Mouse (Mus musculus) CD4-positive naive resting alpha-beta T cell, adult 57 days (primary cell): ENCODE data around the gene Cd2bp2. TPM values are rescaled to one million over a fixed set of nuclear protein-coding genes. Genes with fewer than 3 reads are reported as not detected.

Source experiments
- total RNA-seq: library from RNA; stranded (reverse); gene quantifications from one replicate; pipeline ENCODE4 v1.2.4, GENCODE M21; 2023

The Cd2bp2 gene
- 80.1 TPM for total RNA-seq

GRCm38 (mm10) chr7:127195544-127196295 is at the start of gene Cd2bp2:
Gene Cd2bp2 (minus strand): TSS chr7:127196050.

GRCm38 (mm10) chr7:127243870-127244657 is 48.2 kb upstream of the Cd2bp2 start, which contains the start of gene Zfp771:
Gene Zfp771 (plus strand): TSS chr7:127244274.

GRCm38 (mm10) chr7:127232622-127233367 is 36.9 kb upstream of the Cd2bp2 start, which contains the start of the genes Zfp553 and Sept1:
Gene Zfp553 (plus strand): TSS chr7:127233061.
Gene Sept1 (minus strand): TSS chr7:127233130.

GRCm38 (mm10) chr7:127208553-127209438 is 12.9 kb upstream of the Cd2bp2 start, which contains the start of gene Mylpf:
Gene Mylpf (plus strand): TSS chr7:127208890.

GRCm38 (mm10) chr7:127208295-127208552 is 12.4 kb upstream of the Cd2bp2 start, which contains the start of gene Tbc1d10b:
Gene Tbc1d10b (minus strand): TSS chr7:127208468.

Other genes with a start within 250 kb of the Cd2bp2 start
- not detected for gene Asphd1, start 246.5 kb downstream of the Cd2bp2 start, total RNA-seq
- 9.2 TPM for gene Sez6l2, start 245.5 kb downstream of the Cd2bp2 start, total RNA-seq
- 154 TPM for gene Cdipt, start 220.1 kb downstream of the Cd2bp2 start, total RNA-seq
- gene Cdiptos, start 220.0 kb downstream of the Cd2bp2 start, total RNA-seq = not detected
- gene Mvp, start 181.4 kb downstream of the Cd2bp2 start, total RNA-seq = 39.4 TPM
- gene Pagr1b, start 179.6 kb downstream of the Cd2bp2 start, total RNA-seq = not detected
- gene Pagr1a, start 178.7 kb downstream of the Cd2bp2 start, total RNA-seq = 27.0 TPM
- 35.1 TPM for gene Gm42742, start 175.0 kb downstream of the Cd2bp2 start, total RNA-seq
- 5.5 TPM for gene Prrt2, start 174.8 kb downstream of the Cd2bp2 start, total RNA-seq
- gene Maz, start 169.0 kb downstream of the Cd2bp2 start, total RNA-seq = 228 TPM
- 1.9 TPM for gene Kif22, start 153.6 kb downstream of the Cd2bp2 start, total RNA-seq
- not detected for gene Zg16, start 108.7 kb downstream of the Cd2bp2 start, total RNA-seq
- gene AI467606, start 104.7 kb downstream of the Cd2bp2 start, total RNA-seq = 95.7 TPM
- gene Qprt, start 73.8 kb downstream of the Cd2bp2 start, total RNA-seq = 34.3 TPM
- gene Spn, start 58.2 kb downstream of the Cd2bp2 start, total RNA-seq = 356 TPM
- gene Tbc1d10b, start 12.4 kb upstream of the Cd2bp2 start, total RNA-seq = 57.2 TPM
- 18.8 TPM for gene Mylpf, start 12.8 kb upstream of the Cd2bp2 start, total RNA-seq
- gene Zfp553, start 37.0 kb upstream of the Cd2bp2 start, total RNA-seq = 12.1 TPM
- 664 TPM for gene Sept1, start 37.1 kb upstream of the Cd2bp2 start, total RNA-seq
- gene Zfp771, start 48.2 kb upstream of the Cd2bp2 start, total RNA-seq = 13.5 TPM
- gene Dctpp1, start 64.7 kb upstream of the Cd2bp2 start, total RNA-seq = 15.0 TPM
- gene Sephs2, start 78.0 kb upstream of the Cd2bp2 start, total RNA-seq = 22.2 TPM
- gene Itgal, start 100.2 kb upstream of the Cd2bp2 start, total RNA-seq = 195 TPM
- 0.24 TPM for gene Zfp768, start 149.5 kb upstream of the Cd2bp2 start, total RNA-seq
- 22.1 TPM for gene Zfp747, start 180.0 kb upstream of the Cd2bp2 start, total RNA-seq
- 6.5 TPM for gene 9130019O22Rik, start 191.1 kb upstream of the Cd2bp2 start, total RNA-seq
- gene E430018J23Rik, start 197.6 kb upstream of the Cd2bp2 start, total RNA-seq = 20.0 TPM
- gene Zfp764, start 210.8 kb upstream of the Cd2bp2 start, total RNA-seq = 12.6 TPM
- 14.5 TPM for gene Zfp688, start 226.0 kb upstream of the Cd2bp2 start, total RNA-seq